Mouse (Mus musculus) spleen, adult 2 months (tissue): ENCODE data around the gene Slc25a12. TPM values are rescaled to one million over a fixed set of nuclear protein-coding genes. Genes with fewer than 3 reads are reported as not detected.

ENCODE experiments used
- DNase-seq, 2 experiments: peaks; one replicate each; pipeline versions ENCODE4 v3.0.0 to v3.0.0-alpha.2; 2012 to 2021; ENCODE audit warnings: low spot score in 2 of 2, low read depth in 1 of 2
- H3K27ac ChIP-seq: fragments of 200-500 bp; 2 replicates; pipeline ENCODE4 v1.5.1; 2012; ENCODE audit warnings: low read length, inconsistent platforms; ENCODE audit not compliant: insufficient read depth
- H3K27me3 ChIP-seq: fragments of 200-500 bp; 2 replicates; pipeline ENCODE4 v1.6.1; 2012; ENCODE audit warnings: mild to moderate bottlenecking, moderate library complexity, low read length, inconsistent platforms; ENCODE audit not compliant: control insufficient read depth, insufficient read depth
- H3K36me3 ChIP-seq: fragments of 200-500 bp; 2 replicates; pipeline ENCODE4 v1.6.1; 2012; ENCODE audit warnings: mild to moderate bottlenecking, low read length, inconsistent platforms; ENCODE audit not compliant: control insufficient read depth, insufficient read depth
- H3K4me1 ChIP-seq: fragments of 200-500 bp; 2 replicates; pipeline ENCODE4 v1.6.1; 2011; ENCODE audit warnings: inconsistent platforms; ENCODE audit not compliant: control insufficient read depth, insufficient read depth, insufficient read length
- H3K4me3 ChIP-seq: fragments of 200-500 bp; 2 replicates; pipeline ENCODE4 v1.5.1; 2011; ENCODE audit warnings: mild to moderate bottlenecking, inconsistent platforms; ENCODE audit not compliant: insufficient read depth, insufficient read length; ENCODE audit errors: extremely low read depth
- CTCF ChIP-seq: fragments of 200-500 bp; IDR thresholded peaks from 2 replicates; pipeline ENCODE4 v1.5.1; 2011; ENCODE audit warnings: mild to moderate bottlenecking, inconsistent platforms; ENCODE audit not compliant: insufficient read depth, insufficient read length, insufficient replicate concordance; ENCODE audit errors: extremely low read depth
- POLR2A ChIP-seq: fragments of 200-500 bp; IDR thresholded peaks from 2 replicates; pipeline ENCODE4 v1.6.1; 2011; ENCODE audit warnings: low read depth, low read length, inconsistent platforms
- WGBS: fragments of 180-500 bp; shearing (Covaris S2); methylation state at CpG from one replicate; pipeline ENCODE4 v1.1.7; 2018; 5-methylcytosine and 5-hydroxymethylcytosine counted together
- polyA plus RNA-seq: library from polyadenylated mRNA; depleted of rRNA; stranded (reverse); fragments of >200 nt; gene quantifications from 2 replicates; pipeline ENCODE4 v1.2.3, GENCODE M21; 2012; rRNA removed

Gene Slc25a12
- polyA plus RNA-seq, 1 experiment: 18.5 TPM

DNA sequence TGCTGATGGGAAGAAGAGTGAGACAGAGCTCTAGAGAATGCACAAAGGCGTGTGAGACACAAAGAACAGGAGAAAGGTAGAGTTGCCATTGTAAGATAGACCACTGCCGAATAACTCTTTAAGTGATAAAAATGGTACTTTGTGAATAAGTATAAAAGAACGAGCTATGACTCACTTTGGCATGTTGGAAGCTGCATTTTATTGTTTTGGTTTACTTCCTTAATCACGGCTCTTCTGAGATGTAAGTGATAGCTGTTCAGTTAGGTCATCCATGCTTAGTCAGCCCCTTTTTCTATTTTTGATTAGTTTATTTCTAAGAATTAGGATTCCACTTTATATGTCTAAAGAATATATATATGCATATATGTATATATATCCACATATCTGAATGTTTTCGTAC is 135.6 kb downstream of the Slc25a12 start:
- H3K27me3 ChIP-seq: no peaks in the 10 kb centered on the region
- 85% methylated on average over 5 of the region's 5 CpGs for WGBS
- H3K4me3 ChIP-seq: no peak overlapping the region
- TF ChIP-seq CTCF (no peak), POLR2A (no peak)
- H3K4me1 ChIP-seq: no peaks in the 10 kb centered on the region
- H3K36me3 ChIP-seq: peaks cover 10% of the 10 kb centered on the region
- no peak overlapping the region for H3K27ac ChIP-seq
- no peak for DNase-seq

DNA sequence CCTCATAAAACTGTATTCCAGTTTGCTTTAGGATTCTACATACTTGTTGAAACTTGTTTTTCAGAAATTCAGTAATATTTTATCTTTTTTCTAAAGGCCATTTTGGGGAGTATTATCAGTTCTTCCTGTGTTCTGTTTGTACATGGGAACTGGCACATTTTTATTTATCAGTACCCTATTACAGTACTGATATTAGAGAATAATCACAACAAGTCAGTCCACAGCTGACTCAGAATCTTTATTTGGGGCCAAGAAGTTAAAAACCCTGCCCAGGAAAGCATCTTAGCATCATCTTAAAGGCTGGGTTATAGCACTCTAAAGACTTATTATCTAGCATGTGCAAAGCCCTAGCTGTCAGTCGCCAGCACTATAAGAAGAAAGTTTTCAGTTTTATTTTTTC is 137.9 kb downstream of the Slc25a12 start:
- 76% methylated on average over 1 of the region's 1 CpGs for WGBS
- peaks cover 5% of the 10 kb centered on the region; the same call in 1 of the 2 replicates for H3K36me3 ChIP-seq
- no peaks in the 10 kb centered on the region for H3K27me3 ChIP-seq
- no peak overlapping the region for H3K4me3 ChIP-seq
- no peak overlapping the region for H3K27ac ChIP-seq
- H3K4me1 ChIP-seq: no peaks in the 10 kb centered on the region
- TF ChIP-seq POLR2A: no peak
- TF ChIP-seq CTCF: no peak
- no peak for DNase-seq

DNA sequence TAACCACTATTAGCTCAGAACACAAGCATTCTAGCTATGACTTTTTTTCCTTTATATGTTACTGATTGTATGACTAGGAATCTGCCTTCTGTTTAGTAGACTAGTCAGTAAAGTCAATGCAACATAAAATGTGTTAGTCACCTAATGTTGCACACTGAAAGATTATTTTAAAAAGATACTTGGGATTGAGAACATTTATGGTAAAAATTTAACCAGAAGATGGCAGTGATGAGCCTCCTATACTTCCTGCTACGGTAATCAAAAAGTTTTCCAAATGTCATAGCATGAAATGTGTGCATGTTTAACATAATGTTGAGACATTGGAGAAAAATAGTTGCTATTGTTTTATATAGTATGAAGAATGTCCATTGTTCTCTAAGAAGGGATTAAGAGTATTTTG is 140.2 kb downstream of the Slc25a12 start:
- no peak for DNase-seq
- Histone ChIP-seq H3K27me3 (no peaks in the 10 kb centered on the region), H3K36me3 (peaks cover 10% of the 10 kb centered on the region), H3K4me1 (no peaks in the 10 kb centered on the region), H3K27ac (no peak overlapping the region), H3K4me3 (no peak overlapping the region)
- TF ChIP-seq POLR2A: no peak
- TF ChIP-seq CTCF: no peak
- WGBS: 36% methylated on average over 1 of the region's 1 CpGs

Other genes with a start within 250 kb of the Slc25a12 start
- gene Cybrd1, start 249.8 kb downstream of the Slc25a12 start, polyA plus RNA-seq: 1.1 and 1.2 TPM in 2 replicates
- gene Dync1i2, start 156.0 kb downstream of the Slc25a12 start, polyA plus RNA-seq: 6.2 and 7.7 TPM in 2 replicates
- gene Hat1, start 21.2 kb upstream of the Slc25a12 start, polyA plus RNA-seq: 2.5 and 3.4 TPM in 2 replicates
- gene Metap1d, start 85.5 kb upstream of the Slc25a12 start, polyA plus RNA-seq: 10.5 and 11.5 TPM in 2 replicates
- gene Dlx1, start 160.4 kb upstream of the Slc25a12 start, polyA plus RNA-seq: 0.28 TPM in 1 of 2 replicates, not detected in the other
- gene Dlx2, start 179.0 kb upstream of the Slc25a12 start, polyA plus RNA-seq: not detected in 2 replicates